9 mouse cellular contexts compared by ENCODE assay signal in the genomic region with DNA sequence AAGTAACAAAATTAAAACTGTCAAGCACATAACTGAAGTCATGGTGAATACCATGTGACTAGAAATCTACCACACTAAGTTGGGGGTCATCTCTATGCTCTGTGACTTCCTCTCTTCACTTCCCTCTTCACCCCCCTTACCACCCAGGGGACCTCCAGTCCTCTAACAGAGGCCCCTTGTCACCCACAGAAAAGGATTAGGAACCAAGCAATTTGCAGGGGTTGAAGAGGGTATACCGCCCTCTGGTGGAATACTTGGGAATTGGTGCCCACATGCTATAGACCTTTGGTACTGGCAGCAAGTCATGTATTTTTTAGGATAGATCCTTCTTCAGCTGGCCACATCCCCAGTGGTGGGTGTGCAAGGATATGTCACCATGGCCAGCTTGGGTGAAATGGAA. TPM values are rescaled to one million over a fixed set of nuclear protein-coding genes. Genes with fewer than 3 reads are reported as not detected.
A peak's percentile ranks its signal among the peaks of the same experiment; 100 is the strongest.
DNase-seq lines count a peak whose midpoint lies in the region; ATAC-seq and TF ChIP-seq lines count a peak whose summit lies in the region.
"Had no signal": no experiment of that assay in that cellular context is flagged by ENCODE, and none has a peak within 500 bp of the region (broad histone marks: within the 10 kb centered on the region; RNA-seq: fewer than 3 reads in every experiment).

No protein-coding gene starts in this region.

- H3K27me3 ChIP-seq in liver, embryonic 12.5 days (replicated peaks), result no peaks in the 10 kb centered on the region
- H3K27me3 ChIP-seq in forebrain, embryonic 16.5 days (replicated peaks; ENCODE audit: control insufficient read depth, insufficient read depth, low read length), result no peaks in the 10 kb centered on the region
- H3K27me3 ChIP-seq in midbrain, postnatal 0 days (ENCODE audit: insufficient read depth, low read length), result no peaks in the 10 kb centered on the region
- H3K27me3 ChIP-seq: embryonic facial prominence, embryonic 12.5 days had no signal

- H3K4me2 ChIP-seq in liver, embryonic 12.5 days, result no peak overlapping the region
- H3K4me2 ChIP-seq in forebrain, embryonic 16.5 days (ENCODE audit: low read length), result no peak overlapping the region
- H3K4me2 ChIP-seq in midbrain, postnatal 0 days (ENCODE audit: low read depth, low read length, poor library complexity, severe bottlenecking), result no peak overlapping the region
- H3K4me2 ChIP-seq: embryonic facial prominence, embryonic 12.5 days had no signal

- H3K9me3 ChIP-seq in liver, embryonic 12.5 days (replicated peaks), result no peaks in the 10 kb centered on the region
- H3K9me3 ChIP-seq in forebrain, embryonic 16.5 days (ENCODE audit: control insufficient read depth, low read length), result no peaks in the 10 kb centered on the region
- H3K9me3 ChIP-seq in midbrain, postnatal 0 days (ENCODE audit: low read length), result no peaks in the 10 kb centered on the region
- H3K9me3 ChIP-seq: embryonic facial prominence, embryonic 12.5 days had no signal

- 0% methylated on average over 1 of the region's 1 CpGs for WGBS in liver, embryonic 12.5 days (ENCODE audit: insufficient replicate concordance)
- WGBS in forebrain, embryonic 16.5 days, result 5% methylated on average over 1 of the region's 1 CpGs
- WGBS in midbrain, postnatal 0 days, result 0% methylated on average over 1 of the region's 1 CpGs

- no peak for ATAC-seq in liver, embryonic 12.5 days
- ATAC-seq in forebrain, embryonic 16.5 days, result 0 out of 2 replicates have a peak, but pooled peaks have one; percentile 20
- peak; percentile 38; the same call in 1 of the 2 replicates for ATAC-seq in midbrain, postnatal 0 days (ENCODE audit: low FRiP score)

- peak; percentile 52 for DNase-seq in liver
- peak; percentile 40 for DNase-seq in c-Kit-positive CD71-positive TER-119-negative erythroid progenitor cells, embryonic 14.5 days (ENCODE audit: low read depth)
- DNase-seq in hindlimb bud, embryonic 11.5 days (ENCODE audit: extremely low spot score, low read depth, low spot score), result peak; percentile 64
- DNase-seq in left cerebral cortex, postnatal 36 days (ENCODE audit: low spot score in 2 of 2), result peak; percentile 47 to 65
- peak; percentile 64 for DNase-seq in midbrain, postnatal 0 days (ENCODE audit: low spot score)
- peak; percentile 79 to 84 for DNase-seq in spleen, postnatal 36 days (ENCODE audit: low spot score in 2 of 2)

- intact Hi-C loops in left cerebral cortex, postnatal 36 days (cut with DNase I), result no loop called here

- no peak overlapping the region for H3K27ac ChIP-seq in liver, embryonic 12.5 days
- no peak overlapping the region for H3K27ac ChIP-seq in forebrain, embryonic 16.5 days (ENCODE audit: low read length)
- H3K27ac ChIP-seq in midbrain, postnatal 0 days (ENCODE audit: low read depth, low read length), result no peak overlapping the region
- H3K27ac ChIP-seq: embryonic facial prominence, embryonic 12.5 days had no signal

- no peaks in the 10 kb centered on the region for H3K4me1 ChIP-seq in liver, embryonic 12.5 days
- H3K4me1 ChIP-seq in forebrain, embryonic 16.5 days (replicated peaks; ENCODE audit: control insufficient read depth, insufficient read depth, low read length), result no peaks in the 10 kb centered on the region
- no peaks in the 10 kb centered on the region for H3K4me1 ChIP-seq in midbrain, postnatal 0 days (ENCODE audit: insufficient read depth, low read length)
- H3K4me1 ChIP-seq: embryonic facial prominence, embryonic 12.5 days had no signal

- no peaks in the 10 kb centered on the region for H3K36me3 ChIP-seq in liver, embryonic 12.5 days
- H3K36me3 ChIP-seq in forebrain, embryonic 16.5 days (ENCODE audit: control insufficient read depth, insufficient read depth), result no peaks in the 10 kb centered on the region
- H3K36me3 ChIP-seq in midbrain, postnatal 0 days (ENCODE audit: insufficient read depth, low read length), result no peaks in the 10 kb centered on the region
- H3K36me3 ChIP-seq: embryonic facial prominence, embryonic 12.5 days had no signal

- no peak overlapping the region for H3K4me3 ChIP-seq in liver, embryonic 12.5 days
- H3K4me3 ChIP-seq in forebrain, embryonic 16.5 days (replicated peaks; ENCODE audit: low read length), result no peak overlapping the region
- no peak overlapping the region for H3K4me3 ChIP-seq in midbrain, postnatal 0 days (ENCODE audit: low read depth, low read length)
- H3K4me3 ChIP-seq: embryonic facial prominence, embryonic 12.5 days had no signal

- no peak overlapping the region for H3K9ac ChIP-seq in liver, embryonic 12.5 days
- no peak overlapping the region for H3K9ac ChIP-seq in forebrain, embryonic 16.5 days (replicated peaks; ENCODE audit: low read depth, low read length)
- H3K9ac ChIP-seq in midbrain, postnatal 0 days (replicated peaks; ENCODE audit: low read length, poor library complexity, severe bottlenecking), result no peak overlapping the region
- H3K9ac ChIP-seq: embryonic facial prominence, embryonic 12.5 days had no signal

- TF ChIP-seq CTCF in midbrain, postnatal 0 days (IDR thresholded peaks at IDR 0.05), result peak; percentile 85

RNA-seq across cellular contexts. Expression of a gene that starts 14.6 kb away (rescaled TPM):
- 57.5 and 63.6 TPM in 2 replicates for polyA plus RNA-seq in liver, embryonic 12.5 days (2016; fragmentation: Nextera tagmentation; extraction: Ambion mirVana)
- polyA plus RNA-seq in forebrain, embryonic 16.5 days (2015; fragmentation: Nextera tagmentation; extraction: Ambion mirVana), result 27.0 and 32.7 TPM in 2 replicates
- 10 to 100 TPM; 21.7 to 26.7 TPM for total RNA-seq in left cerebral cortex, postnatal 36 days (2021)
- total RNA-seq in midbrain, postnatal 0 days (2014; rRNA removed), result 51.9 TPM in 2 replicates
- 74.3 and 79.3 TPM in 2 replicates for polyA plus RNA-seq in midbrain, postnatal 0 days (2015; fragmentation: Nextera tagmentation; extraction: Ambion mirVana)

RNA-seq across cellular contexts. Expression of a gene that starts 22.1 kb away (rescaled TPM):
- 31.6 and 32.3 TPM in 2 replicates for polyA plus RNA-seq in liver, embryonic 12.5 days (2016; fragmentation: Nextera tagmentation; extraction: Ambion mirVana)
- 76.9 and 87.8 TPM in 2 replicates for polyA plus RNA-seq in forebrain, embryonic 16.5 days (2015; fragmentation: Nextera tagmentation; extraction: Ambion mirVana)
- total RNA-seq in left cerebral cortex, postnatal 36 days (2021), result 10 to 100 TPM; 54.5 to 55.6 TPM
- total RNA-seq in midbrain, postnatal 0 days (2014; rRNA removed), result 16.5 and 21.3 TPM in 2 replicates
- 55.4 and 58.3 TPM in 2 replicates for polyA plus RNA-seq in midbrain, postnatal 0 days (2015; fragmentation: Nextera tagmentation; extraction: Ambion mirVana)
